Mouse (Mus musculus) 3T3-L1 (cell line): ENCODE measurements around the gene Tubg2.
A peak's percentile ranks its signal among the peaks of the same experiment; 100 is the strongest.
"Not testable (repeated sequence)": the region's sequence is repeated elsewhere in the genome, so short reads cannot be mapped to it uniquely, and the experiment has no call there.

Experiments used
- DNase-seq: peaks from one replicate; pipeline ENCODE4 v3.0.0-alpha.2; 2015; ENCODE audit warnings: low read depth, low spot score

Gene Tubg2

DNA sequence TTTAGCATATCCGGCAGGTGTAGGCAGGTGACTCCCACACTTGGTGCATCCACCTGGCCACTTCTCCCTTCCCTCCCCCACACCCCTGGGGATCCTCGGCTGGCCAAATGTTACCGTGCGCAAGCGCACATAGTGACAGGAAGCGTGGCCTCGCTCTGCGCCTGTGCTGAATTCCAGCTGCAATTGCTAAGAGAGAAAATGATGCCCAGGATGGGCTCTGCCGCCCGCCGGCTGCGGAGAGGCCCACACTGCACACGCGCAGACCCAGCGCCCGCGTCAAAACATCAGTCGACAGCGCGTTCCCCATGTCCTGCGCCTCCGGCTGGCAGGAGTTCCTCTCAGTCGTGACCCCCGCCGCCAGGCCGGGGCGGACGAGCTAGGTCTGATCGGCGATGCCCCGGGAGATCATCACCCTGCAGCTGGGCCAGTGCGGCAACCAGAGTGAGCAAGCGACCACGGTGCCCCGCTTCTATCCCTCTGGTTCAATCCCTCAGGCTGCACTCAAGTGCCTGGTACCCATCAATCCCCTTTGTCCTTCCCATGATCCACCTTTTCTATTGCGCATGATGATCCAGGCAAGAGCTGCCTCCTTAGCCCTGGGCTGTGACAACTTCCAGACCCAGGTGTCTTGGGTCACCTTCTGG is at the start of gene Tubg2:
TSS of gene Tubg2 (plus strand) at position 180 of the 644 bp plus-strand sequence.
- no peak for DNase-seq

DNA sequence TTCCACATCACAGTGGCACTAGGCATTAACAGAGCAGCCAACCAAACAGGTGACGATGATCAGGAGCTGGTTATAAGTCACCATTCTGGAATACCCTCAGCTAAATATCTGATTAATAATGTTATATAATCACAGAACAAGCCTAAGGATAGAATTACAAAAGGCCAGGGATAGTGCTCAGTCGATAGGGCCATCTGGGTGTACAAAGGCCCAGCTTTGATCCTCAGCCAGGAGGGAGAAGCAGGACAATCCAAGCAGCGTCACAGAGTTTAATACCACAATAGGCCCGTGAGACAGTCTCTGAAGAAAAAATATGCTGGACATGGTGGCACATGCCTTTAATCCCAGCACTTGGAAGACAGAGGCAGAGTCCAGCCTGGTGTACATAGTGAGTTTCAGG is 46.4 kb upstream of the Tubg2 start:
- DNase-seq, result no peak

DNA sequence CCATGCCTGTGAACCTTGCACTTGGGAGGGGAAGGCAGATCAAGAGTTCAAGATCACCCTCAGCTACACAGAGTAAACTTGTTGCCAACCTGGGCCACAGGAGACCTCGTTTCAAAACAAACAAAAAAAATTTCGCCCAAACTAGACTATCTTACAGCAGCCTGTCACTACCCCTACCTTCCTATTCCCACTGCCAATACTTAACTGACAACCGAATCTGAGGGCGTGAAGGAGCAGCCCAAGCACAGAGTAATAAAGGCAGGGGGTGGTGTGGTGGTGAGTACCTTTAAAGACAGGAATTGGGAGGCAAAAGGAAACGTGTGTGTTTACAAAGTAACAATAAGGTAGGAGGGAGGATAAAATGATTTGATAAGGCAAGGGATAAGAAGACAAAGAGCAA is 45.0 kb upstream of the Tubg2 start:
- no peak for DNase-seq

DNA sequence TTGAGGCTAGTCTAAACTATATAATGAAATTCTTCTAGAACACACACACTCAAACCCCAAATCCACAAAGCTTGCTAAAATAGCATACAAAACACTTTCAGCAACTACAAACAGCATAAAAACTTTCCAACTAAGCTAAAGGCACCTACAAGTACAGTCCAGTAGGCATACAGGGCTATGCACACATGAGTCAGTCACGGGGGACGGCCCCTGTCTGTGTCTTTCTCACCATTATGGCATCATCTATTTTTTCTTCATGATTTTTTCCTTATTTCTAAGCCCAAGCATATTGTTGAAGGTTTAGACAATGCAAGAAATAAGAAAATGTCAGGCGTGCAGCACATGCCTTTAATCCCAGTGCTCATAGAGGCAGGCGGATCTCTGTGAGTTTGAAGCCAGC is 44.5 kb upstream of the Tubg2 start:
- peak; percentile 20 for DNase-seq

DNA sequence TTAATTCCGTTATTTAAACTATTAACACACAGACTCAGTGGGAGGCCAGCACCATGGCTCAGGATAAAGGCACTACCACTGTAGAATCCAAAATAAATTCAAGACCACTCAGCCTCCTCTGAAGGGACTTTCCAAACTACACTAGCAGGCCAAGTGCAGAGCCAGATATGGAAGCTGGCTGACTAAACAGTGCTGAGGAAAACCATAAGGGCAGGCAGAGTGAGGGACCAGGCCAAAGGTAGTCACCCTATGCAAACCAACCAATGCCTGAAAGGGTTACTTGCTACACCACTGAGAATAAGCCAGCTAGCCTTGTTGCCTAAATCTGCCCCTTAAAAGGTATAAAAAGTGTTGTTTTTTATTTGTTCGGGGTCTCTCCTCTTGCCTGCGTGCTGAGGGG is 43.5 kb upstream of the Tubg2 start:
- no peak for DNase-seq

DNA sequence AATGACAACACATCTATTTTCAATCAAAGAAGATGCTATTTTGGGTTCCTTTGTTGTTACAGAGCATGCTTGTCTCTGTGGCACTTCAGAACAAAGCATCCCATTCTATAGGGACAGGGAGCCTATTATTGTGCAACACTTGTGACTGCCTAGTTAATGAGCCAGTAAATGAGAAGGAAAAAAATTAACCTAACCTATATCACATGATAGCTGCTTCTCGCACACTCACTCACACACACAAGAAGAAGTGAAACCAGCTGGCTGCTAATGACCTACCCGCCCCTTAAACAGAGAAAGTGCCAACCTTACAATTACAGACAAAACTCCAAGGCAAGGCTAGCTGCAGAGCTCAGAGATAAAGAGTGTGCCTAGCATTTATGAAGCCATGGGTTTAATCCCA is 40.1 kb upstream of the Tubg2 start:
- DNase-seq, result no peak

DNA sequence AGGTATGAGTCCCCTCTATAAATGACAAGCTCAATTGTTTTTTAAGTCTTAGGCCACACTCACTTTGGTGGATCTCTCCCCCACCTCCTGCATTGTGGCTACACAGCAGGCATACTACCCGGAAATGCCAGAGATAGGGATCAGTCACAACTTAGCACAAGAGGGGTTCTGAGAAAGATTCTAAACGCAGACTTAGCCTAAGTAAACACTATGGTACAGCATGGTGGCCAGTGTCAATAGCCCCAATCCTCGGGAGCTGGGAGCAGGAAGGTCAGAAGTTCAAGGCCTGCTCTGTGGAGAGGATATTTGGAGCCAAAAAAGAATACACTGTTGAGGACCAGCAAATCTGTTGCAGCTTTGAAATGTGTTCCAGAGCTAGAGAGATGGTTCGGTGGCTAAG is 37.6 kb upstream of the Tubg2 start:
- no peak for DNase-seq

DNA sequence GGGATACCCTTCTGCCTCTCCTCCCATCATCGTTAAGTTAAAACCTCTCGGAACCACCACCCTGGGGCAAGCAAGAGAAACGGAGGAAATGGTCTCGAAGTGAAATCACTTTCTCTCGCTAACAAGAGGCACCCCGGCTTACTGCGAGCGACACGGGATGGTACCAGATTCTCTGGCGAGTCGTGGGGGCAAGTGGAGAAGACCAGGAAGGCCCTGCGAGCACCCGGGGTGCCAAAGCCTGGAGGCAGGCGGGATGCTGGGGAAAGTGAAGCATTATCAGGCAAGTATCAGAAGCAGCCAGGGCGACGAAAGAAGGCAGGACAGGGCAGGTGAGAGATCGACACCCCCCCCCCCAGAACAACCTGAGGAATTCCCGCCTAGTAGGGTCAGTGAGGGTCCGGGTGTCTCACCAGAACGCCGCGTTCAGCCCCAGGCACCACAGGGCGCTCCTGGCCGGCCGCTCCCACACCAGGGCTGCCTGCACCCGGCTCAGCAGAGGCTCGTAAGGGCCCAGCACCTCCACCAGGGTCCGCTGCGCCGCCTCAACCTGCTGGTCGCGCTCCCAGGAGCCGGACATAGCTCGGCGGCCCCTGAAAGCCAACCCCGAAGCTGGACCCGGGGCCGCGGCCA is 36.5 kb upstream of the Tubg2 start:
- DNase-seq, result peak; percentile 42

DNA sequence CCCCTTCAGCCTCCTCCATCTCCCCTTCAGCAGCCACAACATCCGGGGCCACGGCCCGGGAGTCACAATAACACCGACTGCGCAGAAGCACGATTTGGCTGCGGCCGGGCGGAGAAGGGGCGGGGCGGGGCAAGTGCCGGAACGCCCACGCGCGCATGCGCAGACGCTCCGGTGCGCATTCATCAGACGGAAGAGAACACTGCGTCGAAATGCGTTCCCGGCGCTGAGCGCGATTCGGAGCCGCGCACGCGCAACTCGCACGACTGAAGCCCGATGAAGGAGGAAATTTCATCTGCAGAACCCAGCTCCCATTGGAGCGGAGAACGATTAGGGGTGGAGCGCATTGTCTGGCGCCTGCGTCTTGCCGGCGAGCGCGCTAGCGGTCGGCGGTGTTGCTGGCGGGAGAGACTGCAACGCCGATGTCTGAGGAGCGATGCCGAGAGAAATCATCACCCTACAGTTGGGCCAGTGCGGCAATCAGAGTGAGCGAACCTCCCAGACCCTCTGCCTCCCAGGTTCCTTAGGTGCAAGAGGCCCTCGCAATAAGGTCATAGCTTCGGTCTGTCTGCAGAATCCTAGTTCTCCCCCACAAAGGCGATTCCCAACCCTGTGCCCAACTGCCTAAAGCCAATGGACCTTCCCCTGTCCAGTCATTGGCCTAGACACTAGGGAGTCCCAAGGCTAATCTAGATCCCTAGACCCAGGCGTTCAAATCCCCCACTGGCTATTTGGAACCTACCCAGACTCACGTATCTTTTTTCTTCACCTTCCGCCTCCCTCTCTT is 35.8 kb upstream of the Tubg2 start, which contains the start of the genes Retreg3 and Tubg1:
TSS of gene Retreg3 (minus strand) at position 133 of the 784 bp plus-strand sequence.
TSS of gene Tubg1 (plus strand) at position 178 of the 784 bp plus-strand sequence.
- DNase-seq, result peak; percentile 99

DNA sequence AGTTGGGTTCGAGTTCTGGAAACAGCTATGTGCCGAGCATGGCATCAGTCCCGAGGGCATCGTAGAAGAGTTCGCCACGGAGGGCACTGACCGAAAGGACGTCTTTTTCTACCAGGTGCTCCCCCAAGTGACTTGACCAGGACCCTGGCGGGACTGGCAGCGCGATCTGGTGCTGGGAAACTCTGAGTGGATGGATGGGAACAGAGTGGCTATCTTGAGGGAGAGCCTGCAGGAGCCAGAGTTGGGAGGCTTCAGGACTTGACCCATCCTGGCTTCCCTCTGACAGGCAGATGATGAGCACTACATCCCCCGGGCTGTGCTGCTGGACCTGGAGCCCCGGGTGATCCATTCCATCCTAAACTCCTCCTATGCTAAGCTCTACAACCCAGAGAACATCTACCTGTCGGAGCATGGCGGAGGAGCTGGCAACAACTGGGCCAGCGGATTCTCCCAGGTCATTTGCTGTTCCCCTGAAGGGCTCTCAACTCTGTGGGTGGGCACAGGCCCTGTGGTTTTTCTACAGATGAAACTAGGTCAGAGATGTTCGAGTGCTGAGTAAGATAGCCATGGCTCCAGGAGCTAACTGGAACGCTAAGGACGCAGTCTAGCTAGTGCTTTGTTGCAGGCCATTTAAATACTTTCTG is 35.0 kb upstream of the Tubg2 start:
- no peak for DNase-seq

DNA sequence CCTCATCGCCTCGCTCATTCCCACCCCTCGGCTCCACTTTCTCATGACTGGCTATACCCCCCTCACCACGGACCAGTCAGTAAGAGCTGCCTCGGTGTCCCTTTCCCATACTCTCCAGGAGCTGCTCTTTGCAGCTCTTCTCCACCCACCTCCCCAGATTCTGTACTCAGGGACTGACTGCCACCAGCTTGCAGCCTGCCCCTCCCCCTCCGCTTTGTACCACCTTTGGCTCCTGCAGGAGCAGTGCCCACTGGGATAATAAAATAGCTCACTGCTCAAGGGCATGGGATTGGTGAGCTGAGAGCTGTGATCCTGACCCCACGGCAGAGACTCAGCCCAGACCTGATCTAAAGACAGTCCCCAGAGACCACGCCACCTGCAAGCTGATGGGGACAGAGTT is 31.2 kb upstream of the Tubg2 start:
- DNase-seq, result not testable (repeated sequence)

DNA sequence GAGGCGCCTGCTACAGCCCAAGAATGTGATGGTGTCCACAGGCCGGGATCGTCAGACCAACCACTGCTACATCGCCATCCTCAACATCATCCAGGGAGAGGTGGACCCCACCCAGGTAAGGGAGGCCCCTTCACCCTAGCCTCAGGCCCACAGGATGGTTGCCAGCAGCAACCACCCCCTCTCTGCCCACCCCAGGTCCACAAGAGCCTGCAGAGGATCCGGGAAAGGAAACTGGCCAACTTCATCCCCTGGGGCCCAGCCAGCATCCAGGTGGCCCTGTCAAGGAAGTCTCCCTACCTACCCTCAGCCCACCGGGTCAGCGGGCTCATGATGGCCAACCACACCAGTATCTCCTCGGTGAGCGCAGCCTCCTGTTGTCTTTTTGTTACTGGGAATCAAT is 30.7 kb upstream of the Tubg2 start:
- DNase-seq, result not testable (repeated sequence)

DNA sequence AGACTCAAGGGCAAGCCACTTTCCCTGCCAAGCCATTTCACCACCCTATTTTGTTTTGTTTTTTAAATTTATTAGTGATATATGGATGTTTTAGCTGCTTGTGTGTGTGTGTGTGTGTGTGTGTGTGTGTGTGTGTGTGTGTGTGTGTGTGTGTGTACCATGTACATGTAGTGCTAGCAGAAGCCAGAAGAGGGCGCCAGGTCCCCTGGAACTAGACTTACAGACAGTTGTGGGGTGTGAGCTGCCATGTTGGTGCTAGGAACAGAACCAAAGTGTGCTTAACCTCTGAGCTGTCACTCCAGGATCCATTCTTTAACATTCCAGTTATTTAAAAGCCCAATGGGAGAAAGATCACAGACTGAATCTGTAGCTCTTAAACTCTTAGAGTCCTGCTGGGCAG is 28.6 kb upstream of the Tubg2 start:
- no peak for DNase-seq

DNA sequence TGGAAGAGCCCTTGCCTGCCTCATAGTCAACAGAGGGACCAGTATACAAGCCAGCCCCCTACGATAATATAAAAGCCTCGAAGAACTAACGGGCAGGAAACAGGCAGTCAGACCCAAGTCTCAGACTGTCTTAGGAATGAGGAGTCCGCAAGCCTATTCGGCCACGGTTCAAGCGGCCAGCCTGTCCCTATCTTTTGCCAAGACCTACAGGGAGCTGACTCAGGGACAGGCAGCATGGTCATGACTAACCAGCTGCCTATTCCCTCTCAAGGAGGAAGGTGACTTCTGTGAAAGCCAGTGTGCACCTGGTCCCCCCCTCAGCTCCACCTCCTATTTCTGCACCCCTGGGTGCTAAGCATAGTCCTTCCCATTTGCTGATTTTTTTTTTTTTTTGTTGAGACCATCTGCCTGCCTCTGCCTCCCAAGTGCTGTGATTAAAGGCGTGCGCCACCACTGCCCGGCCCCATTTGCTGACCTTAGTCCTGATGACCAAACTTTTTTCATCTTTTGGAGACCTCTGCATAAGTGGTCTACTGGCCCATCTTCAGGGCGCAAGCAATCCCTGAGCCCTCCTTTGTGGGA is 26.6 kb upstream of the Tubg2 start:
- no peak for DNase-seq

DNA sequence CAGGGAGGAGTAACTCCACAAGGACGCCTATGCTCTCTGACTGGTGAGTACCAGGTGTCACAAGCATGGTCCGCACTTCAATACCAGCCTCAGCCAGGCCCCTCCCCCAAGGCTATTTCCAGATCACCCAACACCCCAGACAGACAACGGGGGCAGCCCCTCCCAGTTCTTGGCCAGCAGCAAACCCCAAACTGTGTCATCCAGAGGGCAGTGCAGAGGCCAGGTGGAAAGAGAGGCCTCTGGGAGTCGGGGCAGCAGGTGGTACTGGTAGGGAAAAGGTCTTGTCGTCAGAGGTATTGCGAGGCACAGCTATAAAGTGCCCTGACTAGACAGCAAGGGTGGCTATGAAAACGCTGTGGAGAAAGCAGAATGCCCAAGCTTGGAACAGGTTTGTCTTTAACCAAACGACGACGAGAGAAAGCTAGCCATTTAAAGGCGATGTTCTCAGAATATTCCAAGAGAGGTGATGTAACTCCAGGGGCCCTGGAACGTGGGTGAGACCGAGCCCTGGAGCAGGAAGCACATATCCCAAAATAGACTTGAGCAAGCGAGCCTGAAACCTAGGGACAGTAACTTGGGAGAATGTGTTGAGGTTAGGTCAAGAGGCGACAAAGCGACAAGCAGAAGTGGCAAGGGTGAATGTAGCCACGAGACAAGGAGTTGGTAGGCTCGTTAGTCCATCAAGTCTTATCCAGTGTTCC is 25.5 kb upstream of the Tubg2 start:
- DNase-seq, result no peak

DNA sequence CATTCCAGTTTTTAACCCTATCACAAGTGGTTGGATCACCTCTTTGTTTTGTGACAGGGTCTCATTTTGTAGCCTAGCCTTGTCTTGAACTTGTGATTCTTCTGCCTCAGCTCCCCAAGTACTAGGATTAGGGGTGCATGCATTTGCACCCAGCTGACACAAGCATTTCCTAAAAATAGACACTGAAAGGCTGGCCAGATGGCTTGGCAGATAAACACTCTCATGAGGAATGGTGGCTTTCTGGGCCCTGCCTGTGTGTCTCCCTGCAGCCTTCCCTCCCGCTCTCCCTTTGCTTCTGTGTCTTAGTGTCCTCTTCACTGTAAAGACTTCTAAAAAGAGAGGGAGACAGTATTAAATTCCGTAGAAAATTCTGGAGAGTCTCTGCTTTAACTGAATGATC is 24.5 kb upstream of the Tubg2 start:
- no peak for DNase-seq

DNA sequence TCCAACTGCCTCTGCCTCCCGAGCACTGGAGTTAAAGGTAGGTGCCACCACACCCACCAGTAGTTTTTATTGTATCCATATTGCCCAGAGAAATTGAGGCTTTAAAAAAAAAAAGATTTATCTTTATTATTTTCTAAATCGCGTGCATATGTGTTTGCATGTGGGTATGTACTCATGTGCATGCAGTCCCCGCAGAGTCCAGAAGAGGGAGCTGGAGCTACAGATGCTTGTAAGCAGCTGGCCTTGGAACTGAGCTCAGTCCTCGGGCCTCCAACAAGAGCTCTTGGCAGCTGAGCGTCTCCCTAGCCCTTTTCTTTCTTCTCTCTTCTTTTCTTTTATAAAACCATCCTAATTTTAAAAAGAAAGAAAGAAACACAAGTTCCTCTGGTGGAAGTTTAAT is 24.0 kb upstream of the Tubg2 start:
- DNase-seq, result peak; percentile 55

DNA sequence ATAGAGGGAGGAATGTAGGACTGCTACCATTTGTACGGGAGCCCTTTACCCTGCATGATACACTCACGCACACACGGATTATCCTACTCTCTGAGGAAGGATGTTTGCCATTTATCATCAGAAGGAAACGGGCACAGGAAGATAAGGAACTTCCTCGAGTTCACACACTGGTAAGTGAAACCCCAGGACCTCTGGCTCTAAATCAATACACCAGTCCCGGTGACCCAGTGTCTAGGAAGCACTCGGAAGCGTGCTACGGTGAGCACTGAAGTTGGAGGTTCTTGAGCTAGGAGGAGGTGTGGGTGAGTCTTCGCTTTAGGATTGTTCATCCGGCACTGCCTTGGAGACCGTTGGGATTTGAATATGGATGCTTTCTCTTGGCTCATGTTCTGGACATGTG is 22.7 kb upstream of the Tubg2 start:
- no peak for DNase-seq

DNA sequence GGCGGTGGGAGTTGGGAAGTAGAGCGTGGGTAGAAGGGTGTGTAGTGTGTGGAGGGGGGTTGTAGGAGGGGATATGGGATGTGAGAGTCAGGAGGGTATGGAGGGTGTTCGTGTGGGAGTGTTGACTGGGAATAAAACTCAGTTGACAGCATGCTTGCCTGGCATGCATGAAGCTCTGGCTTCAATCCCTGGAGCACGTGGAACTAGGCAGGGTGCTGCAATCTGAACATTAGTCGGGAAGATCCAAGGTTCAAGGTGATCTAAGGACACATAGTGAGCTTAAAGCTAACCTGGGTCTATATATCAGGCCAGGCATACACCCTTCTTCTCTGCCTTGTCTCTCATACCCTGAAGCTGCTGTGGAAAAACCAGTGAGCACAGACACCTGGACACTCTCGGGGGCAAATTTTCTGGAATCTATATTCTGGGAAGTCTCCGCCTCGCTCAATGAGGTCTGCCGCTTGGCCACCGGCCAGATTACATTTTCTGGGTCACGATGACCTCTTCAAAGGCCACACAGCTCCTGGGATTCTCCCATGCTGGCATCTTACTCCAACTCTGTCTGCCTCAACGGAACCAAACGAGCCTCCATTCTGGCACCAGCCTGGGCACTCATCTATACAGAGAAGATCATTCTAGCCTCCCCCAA is 21.4 kb upstream of the Tubg2 start:
- DNase-seq, result no peak

DNA sequence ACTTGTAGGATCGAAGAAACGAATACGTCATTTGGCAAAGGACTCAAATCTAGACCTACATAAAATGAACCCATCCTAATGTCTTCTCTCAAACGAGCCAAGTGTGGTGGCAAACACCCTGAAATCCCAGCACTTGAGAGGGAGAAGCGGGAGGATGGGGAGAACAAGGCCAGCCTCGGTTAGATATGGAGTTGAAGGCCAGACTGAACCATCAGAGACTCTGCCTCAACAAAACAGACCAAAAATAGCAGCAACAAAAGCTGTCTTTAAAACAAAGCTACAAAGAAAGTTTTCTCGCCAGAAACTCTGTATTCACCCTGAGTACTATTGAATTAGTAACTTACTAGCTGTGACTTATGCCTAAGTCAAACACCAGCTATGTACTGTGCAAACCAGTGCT is 18.7 kb upstream of the Tubg2 start:
- DNase-seq, result no peak
